Mouse (Mus musculus): ENCODE data around the gene Esp18. TPM values are rescaled to one million over a fixed set of nuclear protein-coding genes. Genes with fewer than 3 reads are reported as not detected.

The Esp18 gene
- not detected in 2 replicates for polyA plus RNA-seq (2015; fragmentation: Nextera tagmentation; extraction: Ambion mirVana)

GRCm38 (mm10) chr17:39406059-39406458 lies at the start of gene Esp18:
Esp18 (plus strand) TSS chr17:39406359.
- no peaks in the 10 kb centered on the region for H3K36me3 ChIP-seq (ENCODE audit: control insufficient read depth, insufficient read depth, low read length)
- no peaks in the 10 kb centered on the region for H3K27me3 ChIP-seq (replicated peaks; ENCODE audit: control insufficient read depth, insufficient read depth, low read length)
- H3K4me3 ChIP-seq (ENCODE audit: low read length) = no peak within 1 kb of the TSS
- no peaks in the 10 kb centered on the region for H3K9me3 ChIP-seq (ENCODE audit: control insufficient read depth, low read length)
- H3K4me2 ChIP-seq (ENCODE audit: low read length) = no peak within 1 kb of the TSS
- H3K9ac ChIP-seq (ENCODE audit: low read depth, low read length) = no peak within 1 kb of the TSS
- 76% methylated on average over 2 of the region's 2 CpGs for WGBS
- no peaks in the 10 kb centered on the region for H3K4me1 ChIP-seq (ENCODE audit: control insufficient read depth, insufficient read depth, low read depth, low read length)
- ATAC-seq = no peak
- H3K27ac ChIP-seq (ENCODE audit: low read depth, low read length) = no peak within 1 kb of the TSS

DNA sequence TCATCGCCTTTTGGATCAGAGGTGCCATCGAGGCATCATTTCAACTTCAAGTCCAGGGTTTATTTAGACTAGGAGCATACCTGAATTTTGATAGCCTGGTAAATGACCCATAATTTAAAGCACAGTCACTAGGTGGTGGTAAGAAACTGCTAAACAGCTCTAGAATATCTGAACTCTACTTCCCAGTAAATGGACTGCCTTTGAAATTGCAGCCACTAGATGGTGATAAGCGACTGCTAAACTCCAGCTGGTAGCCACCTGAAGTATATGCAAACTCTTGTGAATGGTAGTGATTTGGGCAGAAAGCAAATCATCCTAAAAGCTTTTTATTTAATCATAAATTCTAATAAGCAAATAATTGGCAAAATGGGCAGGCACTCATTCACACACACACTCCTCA lies 42.8 kb upstream of the Esp18 start:
- Histone ChIP-seq H3K4me2 (ENCODE audit: low read length) (no peak overlapping the region), H3K27ac (ENCODE audit: low read depth, low read length) (no peak overlapping the region), H3K9ac (ENCODE audit: low read depth, low read length) (no peak overlapping the region), H3K36me3 (ENCODE audit: control insufficient read depth, insufficient read depth, low read length) (no peaks in the 10 kb centered on the region), H3K4me3 (ENCODE audit: low read length) (no peak overlapping the region), H3K4me1 (ENCODE audit: control insufficient read depth, insufficient read depth, low read depth, low read length) (no peaks in the 10 kb centered on the region), H3K27me3 (replicated peaks; ENCODE audit: control insufficient read depth, insufficient read depth, low read length) (no peaks in the 10 kb centered on the region), H3K9me3 (ENCODE audit: control insufficient read depth, low read length) (no peaks in the 10 kb centered on the region)
- no peak for ATAC-seq
- 72% methylated on average over 3 of the region's 3 CpGs for WGBS

Small RNA genes lying within 50 kb of the gene (microRNA-seq; reads per million reads assigned to microRNA genes)
- gene Gm26429 = not detected

Other genes starting within 250 kb of the Esp18 start
- not detected in 2 replicates for gene Esp16, start 129.8 kb downstream of the Esp18 start, polyA plus RNA-seq (2015; fragmentation: Nextera tagmentation; extraction: Ambion mirVana)
- gene Esp15, start 234.6 kb downstream of the Esp18 start, polyA plus RNA-seq (2015; fragmentation: Nextera tagmentation; extraction: Ambion mirVana) = not detected in 2 replicates

All from hindbrain, embryonic 16.5 days (tissue).